Mouse (Mus musculus) stomach, postnatal 0 days (tissue): ENCODE measurements around the gene Taar4. TPM values are rescaled to one million over a fixed set of nuclear protein-coding genes. Genes with fewer than 3 reads are reported as not detected.

ENCODE experiments used
- ATAC-seq: fragments of 200-750 bp; cut with Nextera tagmentation; 2 replicates; pipeline ENCODE4 v1.8.0; 2017; ENCODE audit not compliant: low FRiP score, low TSS enrichment
- DNase-seq: peaks from one replicate; pipeline ENCODE4 v3.0.0-alpha.2; 2016; ENCODE audit warnings: low spot score
- H3K27ac ChIP-seq: fragments of 300-500 bp; sonication (generic); replicated peaks from 2 replicates; pipeline ENCODE4 v1.5.1; 2014; ENCODE audit warnings: mild to moderate bottlenecking, control low read depth
- H3K27me3 ChIP-seq: fragments of 300-500 bp; sonication (generic); 2 replicates; pipeline ENCODE4 v1.6.1; 2014; ENCODE audit warnings: low read length; ENCODE audit not compliant: control insufficient read depth, insufficient read depth
- H3K36me3 ChIP-seq: fragments of 300-500 bp; sonication (generic); 2 replicates; pipeline ENCODE4 v1.6.1; 2014; ENCODE audit warnings: low read length, mixed read lengths; ENCODE audit not compliant: control insufficient read depth, insufficient read depth
- H3K4me1 ChIP-seq: fragments of 300-500 bp; sonication (generic); replicated peaks from 2 replicates; pipeline ENCODE4 v1.6.1; 2014; ENCODE audit warnings: antibody characterized with exemption; ENCODE audit not compliant: control insufficient read depth, insufficient read depth
- H3K4me2 ChIP-seq: fragments of 300-500 bp; sonication (generic); replicated peaks from 2 replicates; pipeline ENCODE4 v1.6.1; 2014; ENCODE audit warnings: low read depth, mild to moderate bottlenecking, control low read depth, moderate library complexity
- H3K4me3 ChIP-seq: fragments of 300-500 bp; sonication (generic); 2 replicates; pipeline ENCODE4 v1.5.1; 2014; ENCODE audit warnings: low read depth, low read length, control low read depth
- H3K9ac ChIP-seq: fragments of 300-500 bp; sonication (generic); 2 replicates; pipeline ENCODE4 v1.6.1; 2014; ENCODE audit warnings: mild to moderate bottlenecking, low read length, control low read depth, mixed read lengths
- H3K9me3 ChIP-seq: fragments of 300-500 bp; sonication (generic); 2 replicates; pipeline ENCODE4 v1.6.1; 2016; ENCODE audit warnings: low read length; ENCODE audit not compliant: control insufficient read depth
- CTCF ChIP-seq: IDR thresholded peaks from 2 replicates; pipeline ENCODE4 v1.5.1; 2016; ENCODE audit warnings: antibody characterized with exemption, low read depth, mild to moderate bottlenecking, moderate library complexity
- EP300 ChIP-seq: optimal IDR thresholded peaks from 2 replicates; pipeline ENCODE3; 2016; ENCODE audit warnings: antibody characterized with exemption
- WGBS: fragments of 180-500 bp; shearing (Covaris S2); extraction: QIAGEN DNeasy Blood & Tissue Kit; methylation state at CpG from one replicate; pipeline ENCODE4 v1.1.7; 2014; 5-methylcytosine and 5-hydroxymethylcytosine counted together
- polyA plus RNA-seq: library from polyadenylated mRNA; unstranded; fragments of >200 nt; fragmentation: Nextera tagmentation; extraction: Ambion mirVana; gene quantifications from 2 replicates; pipeline ENCODE4 v1.2.1, GENCODE M21; 2015

Gene Taar4
- polyA plus RNA-seq, 1 experiment from 2014 or later, result not detected

DNA sequence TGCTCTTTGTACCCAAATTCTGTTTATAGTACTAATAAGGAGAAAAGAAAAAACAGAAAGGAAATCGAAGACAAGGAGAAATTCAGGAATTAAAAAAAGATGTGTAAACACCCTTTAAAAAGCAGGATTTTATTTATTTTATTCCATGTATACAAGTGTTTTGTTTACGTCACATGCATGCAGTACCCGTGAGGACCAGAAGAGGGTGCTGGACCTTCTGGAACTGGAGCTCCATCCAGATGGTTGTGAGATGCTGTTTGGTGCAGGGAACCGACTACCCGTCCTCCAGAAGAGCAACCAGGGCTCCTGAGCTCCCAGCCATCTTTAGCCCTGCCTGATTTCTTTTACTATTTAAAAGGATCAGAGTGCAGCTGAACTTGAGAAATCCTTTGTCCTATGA, 17.8 kb upstream of the Taar4 start:
- Histone ChIP-seq H3K27me3 (no peaks in the 10 kb centered on the region), H3K9ac (no peak overlapping the region), H3K9me3 (no peaks in the 10 kb centered on the region), H3K27ac (no peak overlapping the region), H3K4me2 (no peak overlapping the region), H3K4me3 (no peak overlapping the region), H3K4me1 (no peaks in the 10 kb centered on the region), H3K36me3 (no peaks in the 10 kb centered on the region)
- TF ChIP-seq EP300, result no peak
- peak; percentile 52 for TF ChIP-seq CTCF
- ATAC-seq (no peak), DNase-seq (no peak)
- 76% methylated on average over 5 of the region's 5 CpGs for WGBS

DNA sequence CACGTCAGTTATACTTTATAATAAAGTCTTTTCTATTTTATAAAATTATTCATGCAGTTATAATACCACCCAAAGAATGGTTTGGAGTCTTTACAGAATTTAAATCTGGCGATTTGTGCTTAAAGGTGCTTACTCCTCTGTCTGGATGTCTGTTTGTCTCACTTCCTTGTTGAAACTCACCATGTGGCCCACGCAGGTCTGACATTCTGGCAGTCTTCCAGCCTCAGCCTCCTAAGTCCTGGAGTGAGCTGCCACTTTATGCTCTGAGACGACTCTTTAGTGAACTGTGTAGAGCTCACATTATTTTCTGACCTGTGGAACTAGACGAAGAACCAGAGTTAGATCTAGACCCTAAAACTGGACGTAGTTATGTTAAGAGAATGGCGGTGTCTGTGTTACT, 12.3 kb upstream of the Taar4 start:
- no peak overlapping the region for H3K9ac ChIP-seq
- 34% methylated on average over 7 of the region's 7 CpGs for WGBS
- peak; percentile 32 for DNase-seq

DNA sequence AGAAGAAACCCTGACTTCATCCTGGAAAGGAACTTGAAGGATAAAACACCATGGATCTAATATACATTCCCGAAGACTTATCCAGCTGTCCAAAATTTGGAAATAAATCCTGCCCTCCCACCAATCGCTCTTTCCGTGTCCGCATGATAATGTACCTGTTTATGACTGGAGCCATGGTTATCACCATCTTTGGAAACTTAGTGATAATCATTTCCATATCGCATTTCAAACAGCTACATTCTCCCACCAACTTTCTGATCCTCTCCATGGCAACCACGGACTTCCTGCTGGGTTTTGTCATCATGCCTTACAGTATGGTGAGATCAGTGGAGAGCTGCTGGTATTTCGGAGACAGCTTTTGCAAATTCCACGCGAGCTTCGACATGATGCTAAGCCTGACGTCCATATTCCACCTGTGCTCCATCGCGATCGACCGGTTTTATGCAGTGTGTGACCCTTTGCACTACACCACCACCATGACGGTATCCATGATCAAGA, 10.7 kb upstream of the Taar4 start, which contains the start of gene Taar3:
Gene Taar3, plus strand, starts transcription at position 51 of the 498 bp plus-strand sequence.
- Histone ChIP-seq H3K27ac (no peak within 1 kb of the TSS), H3K4me3 (no peak within 1 kb of the TSS), H3K9me3 (no peaks in the 10 kb centered on the region), H3K4me1 (no peaks in the 10 kb centered on the region), H3K36me3 (no peaks in the 10 kb centered on the region), H3K27me3 (no peaks in the 10 kb centered on the region), H3K4me2 (no peak within 1 kb of the TSS), H3K9ac (no peak within 1 kb of the TSS)
- DNase-seq (no peak), ATAC-seq (no peak)
- TF ChIP-seq CTCF, result no peak
- TF ChIP-seq EP300, result no peak
- 85% methylated on average over 16 of the region's 16 CpGs for WGBS

More for the DNA sequence above, 12.3 kb upstream of the Taar4 start:
- H3K36me3 ChIP-seq, result no peaks in the 10 kb centered on the region
- H3K4me2 ChIP-seq, result no peak overlapping the region
- H3K9me3 ChIP-seq, result no peaks in the 10 kb centered on the region
- H3K4me1 ChIP-seq, result no peaks in the 10 kb centered on the region
- H3K27ac ChIP-seq, result no peak overlapping the region
- ATAC-seq, result no peak
- TF ChIP-seq CTCF (no peak), EP300 (no peak)
- no peaks in the 10 kb centered on the region for H3K27me3 ChIP-seq
- no peak overlapping the region for H3K4me3 ChIP-seq

DNA sequence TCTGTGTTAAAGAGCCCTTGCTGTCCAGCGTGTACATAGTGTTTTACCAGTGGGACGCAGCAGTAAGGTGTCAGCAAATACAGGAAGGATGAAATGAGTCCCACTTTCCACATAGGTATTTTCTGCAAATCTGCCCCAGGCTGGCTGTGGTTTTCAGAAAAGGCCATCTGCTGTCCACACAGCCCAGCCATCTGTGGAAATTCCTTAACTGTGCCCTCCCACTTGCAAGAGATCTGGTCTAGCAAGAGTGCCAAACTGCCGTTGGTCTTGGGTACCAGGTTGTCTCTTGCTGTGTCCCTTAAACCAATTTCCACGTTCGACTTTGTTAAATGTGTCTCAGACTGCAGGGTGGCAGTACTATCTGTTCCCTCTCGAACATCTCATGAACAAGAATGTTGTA, 8.6 kb upstream of the Taar4 start:
- Histone ChIP-seq H3K27ac (no peak overlapping the region), H3K4me3 (no peak overlapping the region), H3K9me3 (no peaks in the 10 kb centered on the region), H3K4me1 (no peaks in the 10 kb centered on the region), H3K36me3 (no peaks in the 10 kb centered on the region), H3K27me3 (no peaks in the 10 kb centered on the region), H3K4me2 (no peak overlapping the region), H3K9ac (no peak overlapping the region)
- ATAC-seq (no peak), DNase-seq (no peak)
- 79% methylated on average over 6 of the region's 6 CpGs for WGBS
- TF ChIP-seq CTCF (no peak), EP300 (no peak)

DNA sequence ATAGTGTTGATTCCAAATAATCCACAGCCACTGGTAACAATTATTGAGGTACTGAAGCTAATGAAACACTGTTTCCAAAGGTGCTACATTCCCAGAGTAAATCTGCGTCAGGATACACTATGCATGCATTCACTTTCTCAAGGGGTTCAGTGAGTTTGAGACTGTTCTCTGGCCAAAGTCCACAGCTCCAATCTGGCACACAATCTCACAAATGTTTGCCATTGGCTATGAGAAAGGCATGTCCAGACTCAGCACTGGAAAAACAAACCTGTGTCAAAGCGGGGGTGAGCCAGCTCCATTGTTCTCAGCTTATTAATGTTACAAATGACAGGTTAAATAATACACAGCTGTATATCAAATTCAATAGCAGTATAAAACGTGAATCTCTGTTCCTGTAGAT, 1.2 kb upstream of the Taar4 start:
- Histone ChIP-seq H3K4me2 (no peak overlapping the region), H3K4me1 (no peaks in the 10 kb centered on the region), H3K27ac (no peak overlapping the region), H3K36me3 (no peaks in the 10 kb centered on the region), H3K9me3 (no peaks in the 10 kb centered on the region), H3K9ac (no peak overlapping the region), H3K27me3 (no peaks in the 10 kb centered on the region), H3K4me3 (no peak overlapping the region)
- no peak for TF ChIP-seq EP300
- no peak for TF ChIP-seq CTCF
- 32% methylated on average over 3 of the region's 3 CpGs for WGBS
- peak; percentile 93 for ATAC-seq
- peak; percentile 74 for DNase-seq

DNA sequence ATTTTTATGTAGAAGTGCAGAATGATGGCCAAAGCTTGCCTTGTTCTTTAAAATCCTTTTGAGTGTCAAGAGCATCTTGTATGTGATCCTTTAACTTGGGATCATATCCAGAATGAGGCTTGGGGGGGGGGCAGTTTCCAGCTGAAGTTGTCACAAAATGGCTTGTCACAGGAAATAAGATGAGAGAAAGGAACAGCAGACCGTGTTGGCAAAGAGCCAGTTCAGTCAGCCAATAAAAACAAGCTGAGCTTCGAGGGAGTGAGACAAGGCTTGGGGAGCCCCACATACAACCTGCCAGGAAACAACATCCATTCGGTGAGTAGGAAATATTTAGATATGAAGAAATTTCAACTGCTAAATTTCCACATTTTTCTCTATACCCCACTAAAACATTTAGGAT, 3.1 kb downstream of the Taar4 start:
- DNase-seq (no peak), ATAC-seq (no peak)
- H3K4me1 ChIP-seq, result no peaks in the 10 kb centered on the region
- no peaks in the 10 kb centered on the region for H3K36me3 ChIP-seq
- H3K9me3 ChIP-seq, result no peaks in the 10 kb centered on the region
- H3K27me3 ChIP-seq, result no peaks in the 10 kb centered on the region
- H3K9ac ChIP-seq, result no peak overlapping the region
- H3K27ac ChIP-seq, result no peak overlapping the region
- no peak overlapping the region for H3K4me2 ChIP-seq
- TF ChIP-seq EP300, result no peak
- TF ChIP-seq CTCF, result no peak
- no peak overlapping the region for H3K4me3 ChIP-seq
- WGBS, result 42% methylated on average over 3 of the region's 3 CpGs
